Mouse (Mus musculus): ENCODE measurements at regions not wholly inside any gene's neighbourhood (a gene's known extent, or its start where the extent isn't known, plus 50 kb on each side); places are given as distances from the start of the nearest gene placed in this dataset.

- H3K4me1 ChIP-seq (ENCODE audit: control insufficient read depth, insufficient read depth, low read length): peaks cover 6% of the 10 kb centered on the region; the same call in 1 of the 2 replicates
- no peak for ATAC-seq (ENCODE audit: low FRiP score, low TSS enrichment)
- DNase-seq: no peak
- WGBS: 85% methylated on average over 14 of the region's 14 CpGs
- H3K4me3 ChIP-seq (replicated peaks; ENCODE audit: low read depth, low read length): no peak overlapping the region
- H3K27ac ChIP-seq (replicated peaks; ENCODE audit: low read depth, low read length): no peak overlapping the region
- H3K9me3 ChIP-seq (ENCODE audit: control insufficient read depth, low read length): 0 out of 2 replicates have a peak, but pooled peaks cover 3% of the 10 kb centered on the region
- H3K9ac ChIP-seq (replicated peaks; ENCODE audit: low read length): no peak overlapping the region
- no peaks in the 10 kb centered on the region for H3K36me3 ChIP-seq (ENCODE audit: control insufficient read depth, insufficient read depth, low read length)
- H3K4me2 ChIP-seq (ENCODE audit: low read length): no peak overlapping the region
- H3K27me3 ChIP-seq (ENCODE audit: control insufficient read depth, insufficient read depth, low read length): 0 out of 2 replicates have a peak, but pooled peaks cover 2% of the 10 kb centered on the region
Observed at GRCm38 (mm10) chr8:89284871-89285564, 241.1 kb upstream of the Sall1 start.

- no peak for ATAC-seq (ENCODE audit: low FRiP score, low TSS enrichment)
- no peak overlapping the region for H3K9ac ChIP-seq (replicated peaks; ENCODE audit: low read length)
- WGBS: 72% methylated on average over 17 of the region's 17 CpGs
- H3K27ac ChIP-seq (replicated peaks; ENCODE audit: low read depth, low read length): no peak overlapping the region
- 0 out of 2 replicates have a peak, but pooled peaks cover 3% of the 10 kb centered on the region for H3K9me3 ChIP-seq (ENCODE audit: control insufficient read depth, low read length)
- no peak overlapping the region for H3K4me2 ChIP-seq (ENCODE audit: low read length)
- H3K4me3 ChIP-seq (replicated peaks; ENCODE audit: low read depth, low read length): no peak overlapping the region
- peaks cover under 1% of the 10 kb centered on the region; the same call in 1 of the 2 replicates for H3K4me1 ChIP-seq (ENCODE audit: control insufficient read depth, insufficient read depth, low read length)
- H3K36me3 ChIP-seq (ENCODE audit: control insufficient read depth, insufficient read depth, low read length): no peaks in the 10 kb centered on the region
- no peak for DNase-seq
- no peaks in the 10 kb centered on the region for H3K27me3 ChIP-seq (ENCODE audit: control insufficient read depth, insufficient read depth, low read length)
Observed at GRCm38 (mm10) chr8:89283105-89284096, 239.4 kb upstream of the Sall1 start.

- H3K4me3 ChIP-seq (replicated peaks; ENCODE audit: low read depth, low read length): no peak overlapping the region
- H3K4me2 ChIP-seq (ENCODE audit: low read length): no peak overlapping the region
- H3K9ac ChIP-seq (replicated peaks; ENCODE audit: low read length): no peak overlapping the region
- H3K36me3 ChIP-seq (ENCODE audit: control insufficient read depth, insufficient read depth, low read length): no peaks in the 10 kb centered on the region
- ATAC-seq (ENCODE audit: low FRiP score, low TSS enrichment): no peak
- WGBS: 86% methylated on average over 3 of the region's 3 CpGs
- H3K4me1 ChIP-seq (ENCODE audit: control insufficient read depth, insufficient read depth, low read length): no peaks in the 10 kb centered on the region
- H3K27ac ChIP-seq (replicated peaks; ENCODE audit: low read depth, low read length): no peak overlapping the region
- no peaks in the 10 kb centered on the region for H3K9me3 ChIP-seq (ENCODE audit: control insufficient read depth, low read length)
- no peaks in the 10 kb centered on the region for H3K27me3 ChIP-seq (ENCODE audit: control insufficient read depth, insufficient read depth, low read length)
- no peak for DNase-seq
Observed at GRCm38 (mm10) chr8:89279844-89280243, 235.9 kb upstream of the Sall1 start.

DNA sequence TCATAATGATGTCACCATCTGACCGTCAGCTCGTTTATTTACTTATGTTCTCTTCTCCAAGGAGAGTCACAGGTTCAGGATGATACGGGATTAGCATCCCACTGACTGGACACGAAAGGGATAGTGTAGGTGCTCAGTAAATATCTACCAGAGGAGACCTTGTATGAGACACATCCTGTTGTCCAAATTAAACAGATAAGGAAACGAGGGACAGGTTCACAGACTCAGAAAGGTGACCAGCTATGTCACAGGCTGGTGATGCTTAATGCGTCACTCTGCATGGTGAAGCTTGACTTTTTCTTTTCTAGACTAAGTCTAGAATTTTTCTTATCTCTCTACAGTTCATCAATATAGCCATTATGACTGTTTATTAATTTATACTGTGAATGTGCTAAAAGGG lies 235.2 kb upstream of the Sall1 start:
- Histone ChIP-seq H3K4me3 (replicated peaks; ENCODE audit: low read depth, low read length) (no peak overlapping the region), H3K9me3 (ENCODE audit: control insufficient read depth, low read length) (no peaks in the 10 kb centered on the region), H3K27ac (replicated peaks; ENCODE audit: low read depth, low read length) (no peak overlapping the region), H3K27me3 (ENCODE audit: control insufficient read depth, insufficient read depth, low read length) (no peaks in the 10 kb centered on the region), H3K36me3 (ENCODE audit: control insufficient read depth, insufficient read depth, low read length) (no peaks in the 10 kb centered on the region), H3K9ac (replicated peaks; ENCODE audit: low read length) (no peak overlapping the region), H3K4me1 (ENCODE audit: control insufficient read depth, insufficient read depth, low read length) (no peaks in the 10 kb centered on the region), H3K4me2 (ENCODE audit: low read length) (no peak overlapping the region)
- no peak for DNase-seq
- no peak for ATAC-seq (ENCODE audit: low FRiP score, low TSS enrichment)
- 91% methylated on average over 6 of the region's 6 CpGs for whole genome bisulfite sequencing

DNA sequence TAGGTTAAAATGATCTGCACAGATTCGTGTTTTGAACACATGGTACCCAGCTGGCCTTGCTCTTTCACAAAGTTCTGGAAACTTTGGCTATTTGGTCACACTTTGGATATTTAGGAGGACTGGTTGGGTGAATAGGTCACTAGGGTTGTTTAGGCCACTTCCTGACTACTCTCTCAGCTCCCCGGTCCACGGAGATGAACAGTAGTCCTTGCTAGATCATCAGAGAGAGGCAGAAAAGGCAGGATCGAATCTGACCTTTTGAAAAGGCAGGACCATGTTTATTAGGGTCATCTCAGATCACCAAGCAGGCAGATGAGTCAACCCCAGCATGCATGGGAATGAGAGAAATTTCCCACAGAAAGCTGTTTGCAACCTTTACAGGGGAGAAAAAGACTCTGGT lies 229.3 kb upstream of the Sall1 start:
- no peak overlapping the region for H3K4me3 ChIP-seq (replicated peaks; ENCODE audit: low read depth, low read length)
- H3K27ac ChIP-seq (replicated peaks; ENCODE audit: low read depth, low read length): 0 out of 2 replicates have a peak overlapping the region, but pooled peaks have one; percentile 5
- ATAC-seq (ENCODE audit: low FRiP score, low TSS enrichment) (no peak), DNase-seq (no peak)
- H3K4me1 ChIP-seq (ENCODE audit: control insufficient read depth, insufficient read depth, low read length): peaks cover 12% of the 10 kb centered on the region
- H3K4me2 ChIP-seq (ENCODE audit: low read length): peak overlapping the region; percentile 60; the same call in 1 of the 2 replicates
- no peaks in the 10 kb centered on the region for H3K36me3 ChIP-seq (ENCODE audit: control insufficient read depth, insufficient read depth, low read length)
- no peaks in the 10 kb centered on the region for H3K27me3 ChIP-seq (ENCODE audit: control insufficient read depth, insufficient read depth, low read length)
- 59% methylated on average over 4 of the region's 4 CpGs for WGBS
- H3K9me3 ChIP-seq (ENCODE audit: control insufficient read depth, low read length): no peaks in the 10 kb centered on the region
- H3K9ac ChIP-seq (replicated peaks; ENCODE audit: low read length): no peak overlapping the region

- Histone ChIP-seq H3K36me3 (ENCODE audit: control insufficient read depth, insufficient read depth, low read length) (no peaks in the 10 kb centered on the region), H3K27ac (replicated peaks; ENCODE audit: low read depth, low read length) (peak overlapping the region; percentile 57; the same call in 1 of the 2 replicates), H3K9me3 (ENCODE audit: control insufficient read depth, low read length) (no peaks in the 10 kb centered on the region), H3K4me2 (ENCODE audit: low read length) (peak overlapping the region; percentile 60), H3K4me1 (ENCODE audit: control insufficient read depth, insufficient read depth, low read length) (peaks cover 12% of the 10 kb centered on the region), H3K9ac (replicated peaks; ENCODE audit: low read length) (peak overlapping the region; percentile 36; the same call in 1 of the 2 replicates), H3K27me3 (ENCODE audit: control insufficient read depth, insufficient read depth, low read length) (no peaks in the 10 kb centered on the region), H3K4me3 (replicated peaks; ENCODE audit: low read depth, low read length) (peak overlapping the region; percentile 30)
- DNase-seq (peak; percentile 76), ATAC-seq (ENCODE audit: low FRiP score, low TSS enrichment) (0 out of 2 replicates have a peak, but pooled peaks have one; percentile 37)
- WGBS: under 1% methylated on average over 28 of the region's 28 CpGs
Observed at GRCm38 (mm10) chr8:89272381-89272815, 228.4 kb upstream of the Sall1 start.

GRCm38 (mm10) chr8:89271381-89272355 lies 227.7 kb upstream of the Sall1 start:
- H3K27ac ChIP-seq (replicated peaks; ENCODE audit: low read depth, low read length): peak overlapping the region; percentile 65
- peak; percentile 85; the same call in 1 of the 2 replicates for ATAC-seq (ENCODE audit: low FRiP score, low TSS enrichment)
- H3K4me3 ChIP-seq (replicated peaks; ENCODE audit: low read depth, low read length): peak overlapping the region; percentile 30

GRCm38 (mm10) chr8:89270001-89270400 lies 226.0 kb upstream of the Sall1 start:
- DNase-seq (no peak), ATAC-seq (ENCODE audit: low FRiP score, low TSS enrichment) (no peak)
- no peak overlapping the region for H3K27ac ChIP-seq (replicated peaks; ENCODE audit: low read depth, low read length)
- no peaks in the 10 kb centered on the region for H3K27me3 ChIP-seq (ENCODE audit: control insufficient read depth, insufficient read depth, low read length)
- H3K9me3 ChIP-seq (ENCODE audit: control insufficient read depth, low read length): peaks cover 3% of the 10 kb centered on the region; the same call in 1 of the 2 replicates
- WGBS: 33% methylated on average over 1 of the region's 1 CpGs
- H3K36me3 ChIP-seq (ENCODE audit: control insufficient read depth, insufficient read depth, low read length): no peaks in the 10 kb centered on the region
- H3K4me2 ChIP-seq (ENCODE audit: low read length): no peak overlapping the region
- H3K4me3 ChIP-seq (replicated peaks; ENCODE audit: low read depth, low read length): no peak overlapping the region
- H3K9ac ChIP-seq (replicated peaks; ENCODE audit: low read length): no peak overlapping the region
- peaks cover 12% of the 10 kb centered on the region for H3K4me1 ChIP-seq (ENCODE audit: control insufficient read depth, insufficient read depth, low read length)

More at GRCm38 (mm10) chr8:89271381-89272355, 227.7 kb upstream of the Sall1 start:
- Histone ChIP-seq H3K4me2 (ENCODE audit: low read length) (peak overlapping the region; percentile 60), H3K9ac (replicated peaks; ENCODE audit: low read length) (peak overlapping the region; percentile 36; the same call in 1 of the 2 replicates), H3K9me3 (ENCODE audit: control insufficient read depth, low read length) (no peaks in the 10 kb centered on the region), H3K4me1 (ENCODE audit: control insufficient read depth, insufficient read depth, low read length) (peaks cover 12% of the 10 kb centered on the region), H3K36me3 (ENCODE audit: control insufficient read depth, insufficient read depth, low read length) (no peaks in the 10 kb centered on the region), H3K27me3 (ENCODE audit: control insufficient read depth, insufficient read depth, low read length) (no peaks in the 10 kb centered on the region)
- DNase-seq: peak; percentile 74
- 2% methylated on average over 22 of the region's 22 CpGs for WGBS

Data from midbrain, embryonic 14.5 days (tissue).